In the genomic region with DNA sequence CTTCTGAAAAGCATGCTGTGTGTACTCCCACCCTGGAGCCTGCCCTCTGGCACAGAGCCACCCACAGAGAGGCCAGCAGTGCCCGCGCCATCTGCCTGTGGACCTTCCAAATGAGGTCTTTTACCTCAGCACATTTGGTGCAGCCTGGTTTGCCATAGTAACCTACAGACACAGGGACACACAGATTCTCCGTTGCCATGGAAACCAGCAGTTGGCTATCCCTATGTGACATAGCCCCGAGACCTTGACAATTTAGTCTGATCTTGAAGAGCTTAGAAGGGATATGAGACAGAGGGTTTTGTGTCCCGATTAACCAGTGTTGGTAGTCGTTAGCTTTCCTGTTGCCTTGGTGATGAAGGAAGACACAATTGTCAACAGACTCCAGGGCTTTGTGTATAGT, we compare ENCODE assay signal across 8 mouse cellular contexts. TPM values are rescaled to one million over a fixed set of nuclear protein-coding genes. Genes with fewer than 3 reads are reported as not detected.
DNase-seq lines count a peak whose midpoint lies in the region; ATAC-seq and TF ChIP-seq lines count a peak whose summit lies in the region.

No protein-coding gene starts in this region.

- H3K36me3 ChIP-seq in hindbrain, embryonic 12.5 days: no peaks in the 10 kb centered on the region
- H3K36me3 ChIP-seq in neural tube, embryonic 15.5 days: no peaks in the 10 kb centered on the region
- no peaks in the 10 kb centered on the region for H3K36me3 ChIP-seq in thymus, adult 2 months (ENCODE audit: control insufficient read depth, insufficient read depth, low read length)

- peak overlapping the region; percentile 6 for H3K27ac ChIP-seq in hindbrain, embryonic 12.5 days
- peak overlapping the region; percentile 60 for H3K27ac ChIP-seq in neural tube, embryonic 15.5 days (replicated peaks)
- no peak overlapping the region for H3K27ac ChIP-seq in thymus, adult 2 months (ENCODE audit: control insufficient read depth, insufficient read depth, low read length)

- H3K27me3 ChIP-seq in hindbrain, embryonic 12.5 days: peaks cover 17% of the 10 kb centered on the region
- H3K27me3 ChIP-seq in neural tube, embryonic 15.5 days (replicated peaks): no peaks in the 10 kb centered on the region
- no peaks in the 10 kb centered on the region for H3K27me3 ChIP-seq in thymus, adult 2 months (ENCODE audit: control insufficient read depth, insufficient read depth, low read length)

- peak; percentile 90 for ATAC-seq in hindbrain, embryonic 12.5 days (ENCODE audit: low FRiP score)
- ATAC-seq in neural tube, embryonic 15.5 days (ENCODE audit: low FRiP score): peak; percentile 69; the same call in 1 of the 2 replicates
- ATAC-seq in inflammation-experienced regulatory T-cells, adult 6 months: no peak

- no peak for TF ChIP-seq CTCF in thymus, adult 2 months (IDR thresholded peaks at IDR 0.05; ENCODE audit: borderline replicate concordance, control insufficient read depth, extremely low read depth, insufficient read depth, low read length, poor library complexity)

- H3K9ac ChIP-seq in hindbrain, embryonic 12.5 days: no peak overlapping the region
- H3K9ac ChIP-seq in neural tube, embryonic 15.5 days (replicated peaks): no peak overlapping the region

- no peaks in the 10 kb centered on the region for H3K9me3 ChIP-seq in hindbrain, embryonic 12.5 days (replicated peaks)
- H3K9me3 ChIP-seq in neural tube, embryonic 15.5 days (replicated peaks): no peaks in the 10 kb centered on the region

- H3K4me2 ChIP-seq in hindbrain, embryonic 12.5 days (replicated peaks): 0 out of 2 replicates have a peak overlapping the region, but pooled peaks have one; percentile 0
- no peak overlapping the region for H3K4me2 ChIP-seq in neural tube, embryonic 15.5 days

- no peak for TF ChIP-seq POLR2A in thymus, adult 2 months (IDR thresholded peaks at IDR 0.05; ENCODE audit: control insufficient read depth, extremely low read depth, insufficient read depth, low read length, poor library complexity)

- peaks cover 13% of the 10 kb centered on the region for H3K4me1 ChIP-seq in hindbrain, embryonic 12.5 days
- peaks cover 14% of the 10 kb centered on the region for H3K4me1 ChIP-seq in neural tube, embryonic 15.5 days
- no peaks in the 10 kb centered on the region for H3K4me1 ChIP-seq in thymus, adult 2 months (replicated peaks; ENCODE audit: control insufficient read depth, insufficient read depth, low read length)

- 29% methylated on average over 6 of the region's 6 CpGs for WGBS in hindbrain, embryonic 12.5 days
- WGBS in neural tube, embryonic 15.5 days: 24% methylated on average over 6 of the region's 6 CpGs
- WGBS in thymus, adult 2 months: 79% methylated on average over 6 of the region's 6 CpGs

- H3K4me3 ChIP-seq in hindbrain, embryonic 12.5 days: no peak overlapping the region
- H3K4me3 ChIP-seq in neural tube, embryonic 15.5 days (replicated peaks): no peak overlapping the region
- no peak overlapping the region for H3K4me3 ChIP-seq in thymus, adult 2 months (ENCODE audit: control insufficient read depth, insufficient read depth, low read length)

- peak; percentile 19 for DNase-seq in ovary, postnatal 36 days (ENCODE audit: low spot score)
- DNase-seq in ovary, postnatal 14 days (ENCODE audit: low spot score): no peak
- DNase-seq in cerebellum, adult 9-11 months: peak; percentile 82
- no peak for DNase-seq in thymus, adult 2 months
- no peak for DNase-seq in lung, postnatal 10 days

RNA-seq across cellular contexts. Expression of a gene that starts 22.1 kb away (rescaled TPM):
- 40.3 and 42.1 TPM in 2 replicates for polyA plus RNA-seq in hindbrain, embryonic 12.5 days (2016; fragmentation: Nextera tagmentation; extraction: Ambion mirVana)
- polyA plus RNA-seq in neural tube, embryonic 15.5 days (2015; fragmentation: Nextera tagmentation; extraction: Ambion mirVana): 29.8 and 37.6 TPM in 2 replicates
- polyA plus RNA-seq in thymus, adult 2 months (2012; rRNA removed): 0.54 and 0.66 TPM in 2 replicates
- under 1 TPM; 0.26 to 0.55 (median 0.52) TPM for polyA plus RNA-seq in inflammation-experienced regulatory T-cells, adult 6 months (2017; shearing (Covaris generic))

RNA-seq across cellular contexts. Expression of a gene that starts 38.1 kb away (rescaled TPM):
- polyA plus RNA-seq in hindbrain, embryonic 12.5 days (2016; fragmentation: Nextera tagmentation; extraction: Ambion mirVana): 77.2 and 87.2 TPM in 2 replicates
- polyA plus RNA-seq in neural tube, embryonic 15.5 days (2015; fragmentation: Nextera tagmentation; extraction: Ambion mirVana): 70.0 and 75.9 TPM in 2 replicates
- polyA plus RNA-seq in thymus, adult 2 months (2012; rRNA removed): 161 and 309 TPM in 2 replicates
- 10 to 100 TPM; 29.7 to 43.3 (median 34.1) TPM for polyA plus RNA-seq in inflammation-experienced regulatory T-cells, adult 6 months (2017; shearing (Covaris generic))

RNA-seq across cellular contexts. Expression of a gene that starts 42.3 kb away (rescaled TPM):
- not detected in 2 replicates for polyA plus RNA-seq in hindbrain, embryonic 12.5 days (2016; fragmentation: Nextera tagmentation; extraction: Ambion mirVana)
- polyA plus RNA-seq in neural tube, embryonic 15.5 days (2015; fragmentation: Nextera tagmentation; extraction: Ambion mirVana): 0.04 TPM in 1 of 2 replicates, not detected in the other
- 0.09 and 0.27 TPM in 2 replicates for polyA plus RNA-seq in thymus, adult 2 months (2012; rRNA removed)
- under 1 TPM in 1 of 3 experiments, not detected in 2; 0.17 TPM for polyA plus RNA-seq in inflammation-experienced regulatory T-cells, adult 6 months (2017; shearing (Covaris generic))

Comparison
In these comparisons a context has a peak if more than half of its experiments do, and no peak if none do; other contexts are left out.
1. DNase-seq: peak in ovary, postnatal 36 days (single experiment) and cerebellum, adult 9-11 months (single experiment); none in ovary, postnatal 14 days (single experiment), thymus, adult 2 months (single experiment) and lung, postnatal 10 days (single experiment).
2. RNA of a gene that starts 22.1 kb away (polyA plus RNA-seq): 40.3 to 42.1 TPM in hindbrain, embryonic 12.5 days and 29.8 to 37.6 TPM in neural tube, embryonic 15.5 days; 0.54 to 0.66 TPM in thymus, adult 2 months and 0.26 to 0.55 TPM in inflammation-experienced regulatory T-cells, adult 6 months; every median in the first group is over 10 times any median in the second.